14 mouse cellular contexts compared by ENCODE assay signal in the genomic region with DNA sequence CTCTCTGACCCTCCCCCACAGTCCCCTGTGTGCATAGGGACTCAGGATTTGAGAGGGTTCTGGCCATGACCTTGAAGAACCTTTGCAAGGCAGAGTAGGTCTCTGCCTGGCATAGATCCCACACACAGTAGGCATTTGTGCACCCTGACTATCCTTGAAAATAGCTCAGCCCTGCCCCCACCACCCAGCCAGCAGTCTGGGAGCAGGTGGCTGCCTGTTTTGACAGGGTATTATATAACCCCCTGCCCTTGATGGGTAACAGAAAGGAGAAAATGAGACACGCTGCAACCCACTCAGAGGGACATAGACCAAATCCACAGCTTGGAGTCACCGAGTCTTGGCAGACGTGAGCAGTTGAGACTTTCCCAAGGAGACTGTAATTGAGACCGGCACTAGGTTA. TPM values are rescaled to one million over a fixed set of nuclear protein-coding genes. Genes with fewer than 3 reads are reported as not detected.
DNase-seq lines count a peak whose midpoint lies in the region; ATAC-seq and TF ChIP-seq lines count a peak whose summit lies in the region.
"Had no signal": no experiment of that assay in that cellular context is flagged by ENCODE, and none has a peak within 500 bp of the region (broad histone marks: within the 10 kb centered on the region; RNA-seq: fewer than 3 reads in every experiment).

No protein-coding gene starts in this region.

- H3K36me3 ChIP-seq in heart, postnatal 0 days (replicated peaks; ENCODE audit: control insufficient read depth, insufficient read depth, low read length), result no peaks in the 10 kb centered on the region
- no peaks in the 10 kb centered on the region for H3K36me3 ChIP-seq in hindbrain, postnatal 0 days (ENCODE audit: insufficient read depth, low read length)
- H3K36me3 ChIP-seq: heart, embryonic 13.5 days; liver, embryonic 15.5 days had no signal

- no peak overlapping the region for H3K9ac ChIP-seq in heart, postnatal 0 days (replicated peaks; ENCODE audit: low read depth, low read length)
- no peak overlapping the region for H3K9ac ChIP-seq in hindbrain, postnatal 0 days (replicated peaks; ENCODE audit: low read length)
- H3K9ac ChIP-seq: heart, embryonic 13.5 days; liver, embryonic 15.5 days had no signal

- H3K4me2 ChIP-seq in heart, postnatal 0 days (ENCODE audit: low read depth, low read length), result no peak overlapping the region
- no peak overlapping the region for H3K4me2 ChIP-seq in hindbrain, postnatal 0 days (ENCODE audit: low read depth, low read length)
- H3K4me2 ChIP-seq: heart, embryonic 13.5 days; liver, embryonic 15.5 days had no signal

- H3K27me3 ChIP-seq in heart, postnatal 0 days (ENCODE audit: control insufficient read depth, insufficient read depth, low read length), result no peaks in the 10 kb centered on the region
- no peaks in the 10 kb centered on the region for H3K27me3 ChIP-seq in hindbrain, postnatal 0 days (ENCODE audit: insufficient read depth, low read length)
- H3K27me3 ChIP-seq: heart, embryonic 13.5 days; liver, embryonic 15.5 days had no signal

- DNase-seq in adrenal gland, adult (ENCODE audit: inconsistent age in 2 of 2, low spot score in 1 of 2), result peak; percentile 21 to 56
- no peak for DNase-seq in adrenal gland, adult 8-10 months
- no peak for DNase-seq in heart, postnatal 0 days (ENCODE audit: low spot score)
- no peak for DNase-seq in heart, postnatal 10 days
- peak; percentile 49 for DNase-seq in brain, adult 2 months (ENCODE audit: low read depth, low spot score)
- DNase-seq in hindbrain, postnatal 0 days (ENCODE audit: low spot score), result peak; percentile 44
- DNase-seq in ovary, postnatal 14 days (ENCODE audit: low spot score), result no peak
- no peak for DNase-seq in lung, adult 18-20 months
- DNase-seq: kidney, adult 2 months; thymus, postnatal 36 days had no signal

- TF ChIP-seq EP300 in heart, postnatal 0 days (IDR thresholded peaks at IDR 0.05; ENCODE audit: low read depth), result no peak

- 54% methylated on average over 4 of the region's 4 CpGs for WGBS in heart, postnatal 0 days
- 40% methylated on average over 4 of the region's 4 CpGs for WGBS in hindbrain, postnatal 0 days

- ATAC-seq in heart, postnatal 0 days (ENCODE audit: insufficient read depth, low read depth), result peak; percentile 20; the same call in 1 of the 2 replicates
- ATAC-seq in hindbrain, postnatal 0 days, result peak; percentile 60

- H3K9me3 ChIP-seq in heart, postnatal 0 days (replicated peaks; ENCODE audit: control insufficient read depth, low read length), result no peaks in the 10 kb centered on the region
- no peaks in the 10 kb centered on the region for H3K9me3 ChIP-seq in hindbrain, postnatal 0 days (ENCODE audit: low read length)
- H3K9me3 ChIP-seq: heart, embryonic 13.5 days; liver, embryonic 15.5 days had no signal

- H3K4me3 ChIP-seq in heart, postnatal 0 days (ENCODE audit: low read depth, low read length), result no peak overlapping the region
- no peak overlapping the region for H3K4me3 ChIP-seq in hindbrain, postnatal 0 days (ENCODE audit: low read length)
- H3K4me3 ChIP-seq: heart, embryonic 13.5 days; liver, embryonic 15.5 days had no signal

- H3K27ac ChIP-seq in heart, postnatal 0 days (ENCODE audit: low read depth), result no peak overlapping the region
- no peak overlapping the region for H3K27ac ChIP-seq in hindbrain, postnatal 0 days
- H3K27ac ChIP-seq: heart, embryonic 13.5 days; liver, embryonic 15.5 days; stomach, postnatal 0 days had no signal

- 0 out of 2 replicates have a peak, but pooled peaks cover 4% of the 10 kb centered on the region for H3K4me1 ChIP-seq in heart, postnatal 0 days (ENCODE audit: control insufficient read depth, insufficient read depth)
- H3K4me1 ChIP-seq in hindbrain, postnatal 0 days (ENCODE audit: insufficient read depth, low read length), result no peaks in the 10 kb centered on the region
- H3K4me1 ChIP-seq: liver, embryonic 15.5 days had no signal

- TF ChIP-seq CTCF in heart, postnatal 0 days (IDR thresholded peaks at IDR 0.05; ENCODE audit: low read depth), result no peak
- TF ChIP-seq CTCF in hindbrain, postnatal 0 days (IDR thresholded peaks at IDR 0.05; ENCODE audit: low read depth), result no peak

- intact Hi-C loops in heart, postnatal 10 days (cut with DNase I), result no loop called here

RNA-seq across cellular contexts. Expression of a gene that starts 58.9 kb away (rescaled TPM):
- total RNA-seq in adrenal gland, adult 8-10 months (2022), result 10 to 100 TPM in 2 of 4 experiments, 1 to 10 TPM in 2; 6.8 to 19.8 (median 9.5) TPM
- 9.7 and 16.4 TPM in 2 replicates for total RNA-seq in heart, postnatal 0 days (2014; rRNA removed; ENCODE audit: low replicate concordance)
- polyA plus RNA-seq in heart, postnatal 0 days (2015; fragmentation: Nextera tagmentation; extraction: Ambion mirVana), result 3.2 and 3.3 TPM in 2 replicates
- 10 to 100 TPM; 10.6 to 13.3 TPM for total RNA-seq in heart, postnatal 10 days (2021)
- total RNA-seq in hindbrain, postnatal 0 days (2014; rRNA removed), result 65.6 and 74.1 TPM in 2 replicates
- polyA plus RNA-seq in hindbrain, postnatal 0 days (2015; fragmentation: Nextera tagmentation; extraction: Ambion mirVana), result 31.8 and 32.6 TPM in 2 replicates
- total RNA-seq: monocyte, adult 5-6 weeks had no signal

Comparison
In these comparisons a context has a peak if more than half of its experiments do, and no peak if none do; other contexts are left out.
1. DNase-seq: peak in adrenal gland, adult (2 of 2), brain, adult 2 months (single experiment) and hindbrain, postnatal 0 days (single experiment); none in adrenal gland, adult 8-10 months (single experiment), heart, postnatal 0 days (single experiment), heart, postnatal 10 days (0 of 2), ovary, postnatal 14 days (single experiment) and lung, adult 18-20 months (0 of 2).